Mouse (Mus musculus) megakaryocyte progenitor cell, adult 5-6 weeks (primary cell): Measurements from ENCODE around the gene Ubr7. TPM values are rescaled to one million over a fixed set of nuclear protein-coding genes. Genes with fewer than 3 reads are reported as not detected.

Experiments used
- ATAC-seq: replicated peaks from 2 replicates; pipeline ENCODE4 v1.8.0; 2016; ENCODE audit warnings: mild to moderate bottlenecking, moderate TSS enrichment, inconsistent platforms; ENCODE audit not compliant: poor library complexity
- total RNA-seq, 2 experiments: library from RNA; stranded (forward) in 1 of 2; stranded (reverse) in 1 of 2; fragments of 157-497, 149-512 nt in 1 of 2; fragments of 200-1000 nt in 1 of 2; gene quantifications; 2 replicates each; pipeline versions ENCODE4 v1.2.3 to v1.2.4; 2015 to 2017

The Ubr7 gene
- total RNA-seq, 2 experiments from 2014 or later, result 32.4 to 47.7 TPM

GRCm38 (mm10) chr12:102743036-102743588 is 14.7 kb upstream of the Ubr7 start:
- peak; percentile 18 for ATAC-seq

GRCm38 (mm10) chr12:102743589-102744574 is 13.9 kb upstream of the Ubr7 start, which contains the start of the genes Moap1 and Tmem251:
Moap1 (minus strand) TSS chr12:102743661.
Tmem251 (plus strand) TSS chr12:102743762.
- peak; percentile 82 for ATAC-seq

DNA sequence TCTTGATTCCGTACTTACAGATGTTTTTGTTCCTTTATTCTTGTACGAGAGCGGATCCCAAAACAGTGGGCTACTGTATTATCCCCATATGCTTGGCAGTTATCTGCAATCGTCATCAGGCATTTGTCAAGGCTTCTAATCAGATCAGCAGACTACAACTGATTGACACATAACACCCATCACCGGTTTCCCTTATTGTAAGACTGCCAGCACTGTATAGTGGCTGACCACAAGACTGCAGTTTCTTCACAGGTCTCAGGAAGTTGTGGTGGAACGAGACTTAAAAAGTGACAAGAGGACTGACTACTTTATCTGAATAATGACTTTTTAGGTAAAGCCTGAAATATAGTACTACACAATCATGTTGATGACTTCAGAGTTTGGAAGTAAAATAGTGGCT is 12.9 kb upstream of the Ubr7 start:
- peak; percentile 74 for ATAC-seq

DNA sequence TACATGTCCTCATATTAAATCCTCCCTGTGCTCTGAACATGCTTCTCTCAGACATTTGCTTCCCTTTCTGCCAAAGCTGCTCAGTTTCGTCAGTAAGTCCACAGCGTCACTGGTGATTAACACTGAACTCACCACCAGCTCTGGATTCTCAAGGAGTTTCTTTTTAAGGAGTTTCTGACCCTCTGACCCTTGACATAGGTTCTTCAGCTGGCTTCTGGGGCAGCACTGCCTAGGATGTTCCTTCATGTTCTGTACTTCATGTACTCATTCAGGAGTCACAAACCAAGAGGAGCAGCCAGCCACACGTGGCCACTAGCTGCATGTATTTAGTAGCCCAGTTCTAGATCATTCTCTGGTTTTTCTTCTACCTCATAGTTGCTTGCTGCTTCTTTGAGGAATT is 9.5 kb upstream of the Ubr7 start:
- no peak for ATAC-seq

DNA sequence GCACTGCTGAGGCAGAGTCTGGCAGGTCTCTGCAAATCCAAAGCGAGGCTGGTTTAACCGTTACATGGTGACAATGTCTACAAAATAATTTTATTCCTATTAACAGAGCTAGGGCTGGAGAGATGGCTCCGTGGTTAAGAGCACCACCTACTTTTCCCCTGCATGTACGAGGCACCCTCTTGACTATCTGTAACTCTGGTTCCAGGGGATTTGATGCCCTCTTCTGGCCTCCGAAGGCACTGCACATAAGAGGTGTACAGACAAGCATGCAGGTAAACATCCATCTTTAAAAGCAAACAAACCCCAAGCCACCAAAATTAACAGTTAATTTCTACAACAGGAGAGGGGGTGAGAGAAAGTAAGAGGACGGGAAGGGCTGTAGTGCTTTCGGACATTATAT is 1.5 kb upstream of the Ubr7 start:
- ATAC-seq, result peak; percentile 23; the same call in 1 of the 2 replicates

- ATAC-seq, result peak; percentile 59; the same call in 1 of the 2 replicates
Observed at GRCm38 (mm10) chr12:102757055-102757688, 595 bp upstream of the Ubr7 start.

GRCm38 (mm10) chr12:102758403-102758756 is 613 bp downstream of the Ubr7 start, which contains the start of gene Gm20604:
Gm20604 (minus strand) TSS chr12:102758672.
- ATAC-seq, result no peak

- ATAC-seq, result no peak
Observed at GRCm38 (mm10) chr12:102758936-102759335, 1.2 kb downstream of the Ubr7 start.

- ATAC-seq, result no peak
Observed at GRCm38 (mm10) chr12:102761668-102762067, 3.9 kb downstream of the Ubr7 start.

GRCm38 (mm10) chr12:102763696-102764095 is 5.9 kb downstream of the Ubr7 start:
- ATAC-seq, result no peak

DNA sequence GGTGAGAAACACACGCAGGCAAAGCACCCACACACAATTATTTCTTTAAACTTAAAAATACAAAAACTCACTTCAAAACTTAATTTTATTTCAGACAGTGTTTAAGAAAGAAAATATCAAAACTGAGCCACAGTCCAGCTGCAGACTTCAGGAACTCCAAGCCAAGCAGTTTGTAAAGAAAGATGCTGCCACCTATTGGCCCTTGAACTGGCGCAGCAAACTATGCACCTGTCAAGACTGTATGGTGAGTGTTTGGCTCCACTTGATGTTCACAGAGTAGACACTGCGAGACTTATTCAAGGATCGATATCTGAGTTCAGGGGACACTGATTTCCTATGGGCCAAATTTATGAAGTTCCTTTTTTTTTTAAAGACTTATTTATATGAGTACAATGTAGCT is 11.2 kb downstream of the Ubr7 start:
- peak; percentile 57; the same call in 1 of the 2 replicates for ATAC-seq

GRCm38 (mm10) chr12:102771601-102772000 is 13.8 kb downstream of the Ubr7 start:
- ATAC-seq, result no peak

- ATAC-seq, result no peak
Observed at GRCm38 (mm10) chr12:102772676-102773075, 14.9 kb downstream of the Ubr7 start.

DNA sequence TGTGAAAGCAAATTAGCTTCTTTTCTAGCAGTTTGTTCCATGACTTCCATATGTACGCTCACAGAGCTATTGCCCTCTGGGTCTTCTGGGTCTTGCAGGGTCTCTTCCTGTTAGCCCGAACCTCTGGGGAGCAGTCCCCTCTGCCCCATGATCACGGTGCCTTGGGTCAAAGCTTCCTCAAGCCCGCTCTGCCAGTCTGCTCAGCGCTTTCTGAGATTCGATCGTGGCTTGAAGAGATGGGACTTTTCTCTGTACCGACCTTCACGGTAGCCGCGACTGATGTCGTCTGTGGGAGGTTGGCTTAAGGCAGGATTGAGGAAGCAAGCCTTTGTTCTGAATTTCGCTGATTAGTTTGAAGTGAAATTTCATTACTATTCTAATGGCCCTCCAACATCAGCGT is 18.3 kb downstream of the Ubr7 start:
- ATAC-seq, result no peak

DNA sequence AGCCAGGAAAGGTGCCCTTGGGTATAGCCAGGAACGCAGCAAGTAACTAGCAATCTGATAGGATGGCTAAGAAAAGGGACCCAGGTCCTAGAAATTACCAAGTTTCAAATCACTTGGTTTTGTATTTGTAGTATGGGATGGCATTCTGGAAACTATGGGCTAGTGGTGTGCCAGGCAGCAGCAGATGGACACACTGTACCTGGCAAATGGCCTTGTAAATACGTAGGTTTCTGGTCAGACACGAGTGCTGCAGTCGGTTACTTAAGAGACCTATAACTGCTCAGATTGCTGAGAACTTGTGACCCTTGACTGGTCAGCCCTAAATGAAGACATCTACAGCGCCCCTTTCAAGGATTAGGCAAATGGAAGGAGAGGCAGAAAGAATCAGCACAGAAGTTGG is 20.4 kb downstream of the Ubr7 start:
- no peak for ATAC-seq

DNA sequence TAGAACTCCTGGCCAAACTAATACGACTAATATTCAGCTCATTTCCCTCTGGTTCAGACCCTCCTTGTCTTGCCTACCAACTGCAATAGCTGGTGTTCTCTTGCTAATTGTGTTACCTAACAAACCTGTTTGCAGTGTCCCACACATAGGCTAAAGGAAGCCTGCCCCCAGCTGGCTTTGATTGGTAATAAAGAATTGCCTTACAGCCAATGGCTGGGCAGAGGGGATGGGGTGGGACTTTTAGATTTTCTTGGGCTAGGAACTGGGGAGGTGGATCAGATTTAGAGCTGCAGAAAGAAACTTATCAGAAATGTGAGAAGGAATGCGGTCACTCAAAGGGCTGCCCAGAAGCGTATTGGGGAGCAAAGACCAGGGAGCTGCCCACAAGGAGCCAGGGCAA is 21.7 kb downstream of the Ubr7 start:
- ATAC-seq, result peak; percentile 74

DNA sequence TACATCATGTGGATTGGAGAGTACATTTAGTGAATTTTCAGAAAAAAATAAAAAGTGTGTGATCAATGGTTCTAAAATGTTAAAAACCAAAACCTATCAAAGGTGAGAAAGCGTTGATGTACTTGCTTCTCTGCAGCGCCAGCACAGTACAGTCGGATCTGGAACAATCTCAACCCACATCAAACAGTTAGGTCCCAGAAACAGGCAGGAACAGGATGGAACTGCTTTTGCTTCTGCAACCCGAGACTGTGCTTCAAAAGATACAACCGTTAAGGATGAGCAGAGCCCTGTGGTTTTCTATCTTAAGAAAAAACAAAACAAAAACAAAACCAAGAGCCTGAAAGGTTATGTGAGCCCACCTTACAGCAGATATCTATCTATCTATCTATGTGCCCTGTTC is 25.1 kb downstream of the Ubr7 start:
- ATAC-seq, result no peak

DNA sequence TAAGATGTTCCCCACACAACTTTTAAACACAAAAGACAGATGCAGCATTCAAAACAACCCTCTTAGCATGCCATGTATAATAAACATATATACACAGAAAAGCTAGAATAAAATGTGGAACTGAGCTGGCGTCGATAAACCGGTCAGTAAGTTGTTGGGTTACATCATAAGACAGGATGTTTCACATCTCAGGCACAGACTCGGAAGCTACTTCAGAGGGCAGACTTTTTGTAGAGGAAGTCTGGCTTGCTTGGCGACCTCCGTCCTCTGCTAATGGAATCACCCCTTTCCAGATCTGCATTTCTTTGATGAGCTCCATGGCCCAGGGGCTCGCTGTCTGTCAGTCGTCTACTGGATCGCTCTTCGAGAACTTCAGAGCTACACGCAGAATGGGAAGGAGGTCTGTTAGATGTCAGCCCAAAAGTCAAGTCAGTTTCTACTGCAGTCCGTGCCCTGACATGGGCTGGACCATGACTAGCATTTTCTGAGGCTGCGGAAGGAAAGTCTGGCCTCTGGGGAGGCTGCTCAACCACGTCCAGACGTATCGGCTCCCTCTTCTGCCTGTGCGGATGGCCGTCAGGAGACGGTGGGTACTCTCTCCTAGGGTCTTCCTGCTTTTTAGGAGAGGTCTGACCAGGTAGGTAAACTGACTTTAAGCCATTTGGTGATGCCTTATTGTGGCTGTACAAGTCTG is 27.3 kb downstream of the Ubr7 start:
- peak; percentile 91 for ATAC-seq

GRCm38 (mm10) chr12:102785593-102785985 is 27.8 kb downstream of the Ubr7 start:
- ATAC-seq, result no peak

GRCm38 (mm10) chr12:102787927-102788326 is 30.2 kb downstream of the Ubr7 start:
- ATAC-seq, result no peak

GRCm38 (mm10) chr12:102799528-102799927 is 41.8 kb downstream of the Ubr7 start:
- peak; percentile 87 for ATAC-seq
